Mouse (Mus musculus): ENCODE data around the gene Hs3st4. TPM values are rescaled to one million over a fixed set of nuclear protein-coding genes. Genes with fewer than 3 reads are reported as not detected.
A peak's percentile ranks its signal among the peaks of the same experiment; 100 is the strongest.

The Hs3st4 gene
- polyA plus RNA-seq, 1 experiment from 2014 or later, result 8.9 TPM

DNA sequence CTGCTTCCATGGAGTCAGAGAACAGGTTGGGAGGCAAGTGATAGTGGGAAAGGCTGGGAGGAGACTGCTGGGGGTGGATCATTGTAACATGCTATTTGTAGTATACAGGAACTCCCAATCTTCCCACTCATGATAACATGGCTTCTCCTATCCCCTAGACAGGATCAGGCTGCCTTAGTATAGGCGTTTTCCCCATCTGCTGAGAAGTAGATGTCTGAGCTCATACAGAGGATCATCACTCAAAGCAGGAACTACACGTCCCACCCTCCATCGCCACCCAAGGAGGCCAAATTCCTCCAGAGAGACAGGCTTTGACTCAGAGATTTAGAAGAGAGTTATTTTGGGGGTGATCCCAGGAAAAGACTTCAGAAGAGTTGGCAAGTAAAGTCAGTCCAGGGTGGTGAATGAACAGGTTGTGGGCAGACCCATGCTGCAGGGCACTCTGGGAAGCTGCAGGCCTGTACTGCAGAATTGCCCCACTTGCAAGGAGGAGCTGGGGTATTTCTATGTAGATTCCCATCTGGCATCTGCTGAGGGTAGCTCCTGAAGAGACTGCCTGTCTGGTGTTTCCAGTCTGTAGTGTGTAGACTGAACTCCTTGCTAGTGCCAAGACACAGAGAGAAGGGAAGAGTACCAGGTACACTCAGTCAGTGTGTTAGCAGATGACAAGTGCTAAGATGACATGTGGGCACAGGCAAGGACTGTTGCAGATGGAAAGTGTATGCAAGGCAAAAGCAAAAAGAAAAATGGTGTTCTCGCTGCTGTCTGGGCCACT lies 255.4 kb downstream of the Hs3st4 start:
- Histone ChIP-seq H3K27ac (no peak overlapping the region), H3K4me2 (replicated peaks) (no peak overlapping the region), H3K36me3 (replicated peaks; ENCODE audit: control insufficient read depth, insufficient read depth) (no peaks in the 10 kb centered on the region), H3K4me1 (replicated peaks; ENCODE audit: control insufficient read depth, insufficient read depth, low read length) (peaks cover 13% of the 10 kb centered on the region), H3K9ac (no peak overlapping the region), H3K9me3 (ENCODE audit: control insufficient read depth, low read length) (no peaks in the 10 kb centered on the region), H3K27me3 (ENCODE audit: control insufficient read depth, insufficient read depth, low read length) (no peaks in the 10 kb centered on the region), H3K4me3 (replicated peaks; ENCODE audit: low read length) (no peak overlapping the region)
- WGBS, result 89% methylated on average over 4 of the region's 4 CpGs
- ATAC-seq (ENCODE audit: low FRiP score) (no peak), DNase-seq (ENCODE audit: low spot score) (no peak)

DNA sequence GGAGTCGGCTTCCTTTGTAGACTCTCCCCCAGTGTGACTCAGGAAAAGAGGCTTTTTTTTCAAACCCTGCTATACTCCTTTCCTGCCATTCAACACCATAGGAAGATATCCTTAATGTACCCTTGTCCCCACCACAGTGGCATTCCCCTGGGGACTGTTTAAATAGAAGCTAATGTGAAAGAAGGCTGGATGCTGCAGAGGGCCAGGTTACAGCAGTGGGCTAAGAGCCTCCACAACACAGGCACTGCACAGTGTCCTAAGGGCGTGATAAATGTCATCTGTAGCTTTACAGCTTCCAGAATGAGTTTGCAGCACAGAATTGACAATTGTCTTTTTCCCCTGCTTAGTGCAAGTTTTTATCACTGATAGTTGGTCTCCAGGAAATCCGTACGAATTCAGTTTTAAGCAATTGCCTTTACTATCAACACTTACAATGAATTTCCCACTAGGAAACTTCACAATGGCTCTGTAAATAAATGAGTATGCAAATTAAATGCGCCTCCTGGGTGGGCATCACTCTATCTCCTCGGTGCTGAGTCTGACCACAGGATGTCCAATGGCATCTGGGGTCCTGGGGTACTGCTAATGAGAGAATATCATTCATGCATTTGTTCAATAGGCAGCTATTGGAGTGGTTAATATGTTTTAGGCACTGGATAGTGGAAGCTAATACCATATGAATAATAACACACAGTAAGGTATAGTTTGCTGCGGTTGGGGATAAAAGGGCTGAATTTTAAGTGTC lies 257.4 kb downstream of the Hs3st4 start:
- Histone ChIP-seq H3K9ac (no peak overlapping the region), H3K4me1 (replicated peaks; ENCODE audit: control insufficient read depth, insufficient read depth, low read length) (peaks cover 13% of the 10 kb centered on the region), H3K27me3 (ENCODE audit: control insufficient read depth, insufficient read depth, low read length) (no peaks in the 10 kb centered on the region), H3K4me2 (replicated peaks) (no peak overlapping the region), H3K4me3 (replicated peaks; ENCODE audit: low read length) (no peak overlapping the region), H3K9me3 (ENCODE audit: control insufficient read depth, low read length) (no peaks in the 10 kb centered on the region), H3K36me3 (replicated peaks; ENCODE audit: control insufficient read depth, insufficient read depth) (no peaks in the 10 kb centered on the region), H3K27ac (peak overlapping the region; percentile 48; the same call in 1 of the 2 replicates)
- DNase-seq (ENCODE audit: low spot score) (peak; percentile 31), ATAC-seq (ENCODE audit: low FRiP score) (peak; percentile 55; the same call in 1 of the 2 replicates)
- 11% methylated on average over 7 of the region's 7 CpGs for WGBS

GRCm38 (mm10) chr7:124249838-124250237 lies 267.2 kb downstream of the Hs3st4 start:
- DNase-seq (ENCODE audit: low spot score) (no peak), ATAC-seq (ENCODE audit: low FRiP score) (no peak)
- H3K27ac ChIP-seq, result no peak overlapping the region
- H3K4me2 ChIP-seq (replicated peaks), result no peak overlapping the region
- no peak overlapping the region for H3K9ac ChIP-seq
- no peaks in the 10 kb centered on the region for H3K36me3 ChIP-seq (replicated peaks; ENCODE audit: control insufficient read depth, insufficient read depth)
- no peaks in the 10 kb centered on the region for H3K27me3 ChIP-seq (ENCODE audit: control insufficient read depth, insufficient read depth, low read length)
- WGBS, result 59% methylated on average over 3 of the region's 3 CpGs
- H3K9me3 ChIP-seq (ENCODE audit: control insufficient read depth, low read length), result no peaks in the 10 kb centered on the region
- no peak overlapping the region for H3K4me3 ChIP-seq (replicated peaks; ENCODE audit: low read length)
- H3K4me1 ChIP-seq (replicated peaks; ENCODE audit: control insufficient read depth, insufficient read depth, low read length), result no peaks in the 10 kb centered on the region

DNA sequence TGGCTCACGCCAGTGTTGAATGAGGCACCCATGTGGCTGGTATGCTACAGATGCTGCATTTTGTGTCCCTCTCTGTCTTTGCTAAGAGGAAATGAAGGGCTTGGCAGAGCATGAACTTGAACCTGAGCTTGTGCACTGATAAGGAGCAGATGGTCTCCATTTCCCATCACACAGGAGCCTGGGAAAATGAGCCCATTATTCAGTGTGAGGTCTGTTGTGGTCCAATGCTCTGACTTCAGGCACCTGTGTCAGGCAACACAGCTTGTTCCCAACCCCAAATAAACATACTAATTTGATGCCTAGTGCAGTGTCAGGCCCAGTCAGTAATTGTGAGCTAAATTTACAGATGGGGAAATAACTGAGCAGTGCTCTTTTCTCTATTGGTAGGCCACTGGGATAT lies 267.9 kb downstream of the Hs3st4 start:
- ATAC-seq (ENCODE audit: low FRiP score), result no peak
- Histone ChIP-seq H3K27me3 (ENCODE audit: control insufficient read depth, insufficient read depth, low read length) (no peaks in the 10 kb centered on the region), H3K4me2 (replicated peaks) (no peak overlapping the region), H3K9ac (no peak overlapping the region), H3K4me1 (replicated peaks; ENCODE audit: control insufficient read depth, insufficient read depth, low read length) (no peaks in the 10 kb centered on the region), H3K27ac (no peak overlapping the region), H3K4me3 (replicated peaks; ENCODE audit: low read length) (no peak overlapping the region), H3K36me3 (replicated peaks; ENCODE audit: control insufficient read depth, insufficient read depth) (no peaks in the 10 kb centered on the region), H3K9me3 (ENCODE audit: control insufficient read depth, low read length) (no peaks in the 10 kb centered on the region)
- DNase-seq (ENCODE audit: low spot score), result no peak
- WGBS, result 71% methylated on average over 1 of the region's 1 CpGs

- H3K27me3 ChIP-seq (ENCODE audit: control insufficient read depth, insufficient read depth, low read length), result no peaks in the 10 kb centered on the region
- no peak overlapping the region for H3K4me3 ChIP-seq (replicated peaks; ENCODE audit: low read length)
Measured at GRCm38 (mm10) chr7:124258419-124258818, 275.8 kb downstream of the Hs3st4 start.

GRCm38 (mm10) chr7:124270734-124271133 lies 288.1 kb downstream of the Hs3st4 start:
- H3K27me3 ChIP-seq (ENCODE audit: control insufficient read depth, insufficient read depth, low read length), result no peaks in the 10 kb centered on the region
- H3K9me3 ChIP-seq (ENCODE audit: control insufficient read depth, low read length), result no peaks in the 10 kb centered on the region
- DNase-seq (ENCODE audit: low spot score) (peak; percentile 42), ATAC-seq (ENCODE audit: low FRiP score) (no peak)
- H3K4me2 ChIP-seq (replicated peaks), result no peak overlapping the region
- H3K27ac ChIP-seq, result no peak overlapping the region
- no peaks in the 10 kb centered on the region for H3K4me1 ChIP-seq (replicated peaks; ENCODE audit: control insufficient read depth, insufficient read depth, low read length)
- no peaks in the 10 kb centered on the region for H3K36me3 ChIP-seq (replicated peaks; ENCODE audit: control insufficient read depth, insufficient read depth)
- no peak overlapping the region for H3K4me3 ChIP-seq (replicated peaks; ENCODE audit: low read length)
- H3K9ac ChIP-seq, result no peak overlapping the region

More at GRCm38 (mm10) chr7:124258419-124258818, 275.8 kb downstream of the Hs3st4 start:
- Histone ChIP-seq H3K9ac (no peak overlapping the region), H3K4me2 (replicated peaks) (no peak overlapping the region), H3K4me1 (replicated peaks; ENCODE audit: control insufficient read depth, insufficient read depth, low read length) (no peaks in the 10 kb centered on the region), H3K9me3 (ENCODE audit: control insufficient read depth, low read length) (no peaks in the 10 kb centered on the region), H3K27ac (no peak overlapping the region), H3K36me3 (replicated peaks; ENCODE audit: control insufficient read depth, insufficient read depth) (no peaks in the 10 kb centered on the region)
- no peak for ATAC-seq (ENCODE audit: low FRiP score)
- WGBS, result 45% methylated on average over 3 of the region's 3 CpGs
- no peak for DNase-seq (ENCODE audit: low spot score)

- H3K9ac ChIP-seq, result no peak overlapping the region
- ATAC-seq (ENCODE audit: low FRiP score) (no peak), DNase-seq (ENCODE audit: low spot score) (no peak)
- no peak overlapping the region for H3K4me3 ChIP-seq (replicated peaks; ENCODE audit: low read length)
- H3K27me3 ChIP-seq (ENCODE audit: control insufficient read depth, insufficient read depth, low read length), result no peaks in the 10 kb centered on the region
- H3K36me3 ChIP-seq (replicated peaks; ENCODE audit: control insufficient read depth, insufficient read depth), result no peaks in the 10 kb centered on the region
- H3K27ac ChIP-seq, result no peak overlapping the region
- WGBS, result 76% methylated on average over 6 of the region's 6 CpGs
- no peak overlapping the region for H3K4me2 ChIP-seq (replicated peaks)
- H3K9me3 ChIP-seq (ENCODE audit: control insufficient read depth, low read length), result no peaks in the 10 kb centered on the region
- no peaks in the 10 kb centered on the region for H3K4me1 ChIP-seq (replicated peaks; ENCODE audit: control insufficient read depth, insufficient read depth, low read length)
Measured at GRCm38 (mm10) chr7:124289873-124290272, 307.2 kb downstream of the Hs3st4 start.

- no peaks in the 10 kb centered on the region for H3K27me3 ChIP-seq (ENCODE audit: control insufficient read depth, insufficient read depth, low read length)
- no peak for DNase-seq (ENCODE audit: low spot score)
- H3K4me2 ChIP-seq (replicated peaks), result no peak overlapping the region
- H3K9ac ChIP-seq, result no peak overlapping the region
- no peak overlapping the region for H3K4me3 ChIP-seq (replicated peaks; ENCODE audit: low read length)
- 97% methylated on average over 4 of the region's 4 CpGs for WGBS
- no peak for ATAC-seq (ENCODE audit: low FRiP score)
- H3K27ac ChIP-seq, result no peak overlapping the region
- H3K36me3 ChIP-seq (replicated peaks; ENCODE audit: control insufficient read depth, insufficient read depth), result no peaks in the 10 kb centered on the region
- no peaks in the 10 kb centered on the region for H3K4me1 ChIP-seq (replicated peaks; ENCODE audit: control insufficient read depth, insufficient read depth, low read length)
- H3K9me3 ChIP-seq (ENCODE audit: control insufficient read depth, low read length), result no peaks in the 10 kb centered on the region
Measured at GRCm38 (mm10) chr7:124319451-124319850, 336.8 kb downstream of the Hs3st4 start.

GRCm38 (mm10) chr7:124335635-124336034 lies 353.0 kb downstream of the Hs3st4 start:
- DNase-seq (ENCODE audit: low spot score) (no peak), ATAC-seq (ENCODE audit: low FRiP score) (no peak)
- Histone ChIP-seq H3K27me3 (ENCODE audit: control insufficient read depth, insufficient read depth, low read length) (no peaks in the 10 kb centered on the region), H3K4me1 (replicated peaks; ENCODE audit: control insufficient read depth, insufficient read depth, low read length) (no peaks in the 10 kb centered on the region), H3K4me3 (replicated peaks; ENCODE audit: low read length) (no peak overlapping the region), H3K9ac (no peak overlapping the region), H3K27ac (no peak overlapping the region), H3K36me3 (replicated peaks; ENCODE audit: control insufficient read depth, insufficient read depth) (no peaks in the 10 kb centered on the region), H3K9me3 (ENCODE audit: control insufficient read depth, low read length) (0 out of 2 replicates have a peak, but pooled peaks cover 3% of the 10 kb centered on the region), H3K4me2 (replicated peaks) (no peak overlapping the region)
- WGBS, result 76% methylated on average over 1 of the region's 1 CpGs
